Mouse (Mus musculus) stomach, postnatal 0 days (tissue): ENCODE data around the gene Zbtb22.

ENCODE experiments used
- CTCF ChIP-seq: IDR thresholded peaks from 2 replicates; pipeline ENCODE4 v1.5.1; 2016; ENCODE audit warnings: antibody characterized with exemption, low read depth, mild to moderate bottlenecking, moderate library complexity
- EP300 ChIP-seq: optimal IDR thresholded peaks from 2 replicates; pipeline ENCODE3; 2016; ENCODE audit warnings: antibody characterized with exemption

GRCm38 (mm10) chr17:33965082-33965845 is 49.6 kb downstream of the Zbtb22 start:
- TF ChIP-seq CTCF (no peak), EP300 (no peak)
